Mouse (Mus musculus) hindbrain, embryonic 16.5 days (tissue): ENCODE measurements around the gene Syt1. TPM values are rescaled to one million over a fixed set of nuclear protein-coding genes. Genes with fewer than 3 reads are reported as not detected.
A peak's percentile ranks its signal among the peaks of the same experiment; 100 is the strongest.

Experiments used
- ATAC-seq: fragments of 200-750 bp; cut with Nextera tagmentation; 2 replicates; pipeline ENCODE4 v1.8.0; 2017; ENCODE audit warnings: moderate TSS enrichment, moderate library complexity
- H3K27ac ChIP-seq: fragments of 300-500 bp; sonication (generic); 2 replicates; pipeline ENCODE4 v1.5.1; 2014; ENCODE audit warnings: low read depth, mild to moderate bottlenecking, control low read depth, low read length, moderate library complexity
- H3K27me3 ChIP-seq: fragments of 300-500 bp; sonication (generic); replicated peaks from 2 replicates; pipeline ENCODE4 v1.6.1; 2014; ENCODE audit warnings: low read length; ENCODE audit not compliant: control insufficient read depth, insufficient read depth
- H3K36me3 ChIP-seq: fragments of 300-500 bp; sonication (generic); 2 replicates; pipeline ENCODE4 v1.6.1; 2014; ENCODE audit warnings: mild to moderate bottlenecking, low read length, moderate library complexity, mixed read lengths; ENCODE audit not compliant: control insufficient read depth, insufficient read depth
- H3K4me1 ChIP-seq: fragments of 300-500 bp; sonication (generic); 2 replicates; pipeline ENCODE4 v1.6.1; 2014; ENCODE audit warnings: low read depth, low read length; ENCODE audit not compliant: control insufficient read depth, insufficient read depth
- H3K4me2 ChIP-seq: fragments of 300-500 bp; sonication (generic); 2 replicates; pipeline ENCODE4 v1.6.1; 2014; ENCODE audit warnings: mild to moderate bottlenecking, low read length, control low read depth, moderate library complexity
- H3K4me3 ChIP-seq: fragments of 300-500 bp; sonication (generic); 2 replicates; pipeline ENCODE4 v1.5.1; 2014; ENCODE audit warnings: mild to moderate bottlenecking, low read length, control low read depth, moderate library complexity
- H3K9ac ChIP-seq: fragments of 300-500 bp; sonication (generic); 2 replicates; pipeline ENCODE4 v1.6.1; 2014; ENCODE audit warnings: low read depth, mild to moderate bottlenecking, control low read depth, low read length, moderate library complexity
- H3K9me3 ChIP-seq: fragments of 300-500 bp; sonication (generic); 2 replicates; pipeline ENCODE4 v1.6.1; 2014; ENCODE audit warnings: mild to moderate bottlenecking, low read length, moderate library complexity; ENCODE audit not compliant: control insufficient read depth
- WGBS: fragments of 180-500 bp; shearing (Covaris S2); extraction: QIAGEN DNeasy Blood & Tissue Kit; methylation state at CpG from one replicate; pipeline ENCODE4 v1.1.7; 2014; 5-methylcytosine and 5-hydroxymethylcytosine counted together
- polyA plus RNA-seq: library from polyadenylated mRNA; unstranded; fragments of >200 nt; fragmentation: Nextera tagmentation; extraction: Ambion mirVana; gene quantifications from 2 replicates; pipeline ENCODE4 v1.2.1, GENCODE M21; 2015

Syt1 gene
- polyA plus RNA-seq, 1 experiment from 2014 or later, result 149 TPM

GRCm38 (mm10) chr10:108596162-108596927 lies 414.4 kb downstream of the Syt1 start:
- H3K4me3 ChIP-seq, result no peak overlapping the region
- no peak overlapping the region for H3K27ac ChIP-seq
- peaks cover 2% of the 10 kb centered on the region; the same call in 1 of the 2 replicates for H3K36me3 ChIP-seq
- H3K4me1 ChIP-seq, result no peaks in the 10 kb centered on the region; the same call in 1 of the 2 replicates
- no peak for ATAC-seq
- no peak overlapping the region for H3K4me2 ChIP-seq
- WGBS, result 80% methylated on average over 11 of the region's 11 CpGs
- H3K27me3 ChIP-seq, result no peaks in the 10 kb centered on the region
- H3K9ac ChIP-seq, result no peak overlapping the region
- peaks cover 2% of the 10 kb centered on the region; the same call in 1 of the 2 replicates for H3K9me3 ChIP-seq

GRCm38 (mm10) chr10:108589355-108589754 lies 421.4 kb downstream of the Syt1 start:
- ATAC-seq, result no peak
- Histone ChIP-seq H3K4me1 (no peaks in the 10 kb centered on the region), H3K9me3 (no peaks in the 10 kb centered on the region), H3K9ac (no peak overlapping the region), H3K27ac (no peak overlapping the region), H3K27me3 (no peaks in the 10 kb centered on the region), H3K4me2 (no peak overlapping the region), H3K36me3 (no peaks in the 10 kb centered on the region), H3K4me3 (no peak overlapping the region)
- WGBS, result 89% methylated on average over 3 of the region's 3 CpGs

GRCm38 (mm10) chr10:108588924-108589323 lies 421.9 kb downstream of the Syt1 start:
- Histone ChIP-seq H3K27ac (no peak overlapping the region), H3K4me1 (no peaks in the 10 kb centered on the region; the same call in 1 of the 2 replicates), H3K27me3 (no peaks in the 10 kb centered on the region), H3K9me3 (no peaks in the 10 kb centered on the region), H3K9ac (no peak overlapping the region), H3K4me3 (no peak overlapping the region), H3K36me3 (no peaks in the 10 kb centered on the region), H3K4me2 (no peak overlapping the region)
- no peak for ATAC-seq
- 77% methylated on average over 3 of the region's 3 CpGs for WGBS

GRCm38 (mm10) chr10:108583694-108584093 lies 427.1 kb downstream of the Syt1 start:
- Histone ChIP-seq H3K27ac (no peak overlapping the region), H3K27me3 (no peaks in the 10 kb centered on the region), H3K4me3 (no peak overlapping the region), H3K9ac (peak overlapping the region; percentile 35; the same call in 1 of the 2 replicates), H3K36me3 (no peaks in the 10 kb centered on the region), H3K4me2 (peak overlapping the region; percentile 29; the same call in 1 of the 2 replicates), H3K4me1 (peaks cover 10% of the 10 kb centered on the region), H3K9me3 (no peaks in the 10 kb centered on the region)
- no peak for ATAC-seq
- WGBS, result 19% methylated on average over 11 of the region's 11 CpGs

GRCm38 (mm10) chr10:108582397-108582730 lies 428.4 kb downstream of the Syt1 start:
- 95% methylated on average over 3 of the region's 3 CpGs for WGBS

GRCm38 (mm10) chr10:108581555-108582396 lies 429.0 kb downstream of the Syt1 start:
- Histone ChIP-seq H3K9ac (no peak overlapping the region), H3K4me3 (no peak overlapping the region), H3K36me3 (no peaks in the 10 kb centered on the region), H3K27ac (peak overlapping the region; percentile 68), H3K27me3 (no peaks in the 10 kb centered on the region), H3K4me2 (peak overlapping the region; percentile 15; the same call in 1 of the 2 replicates), H3K9me3 (no peaks in the 10 kb centered on the region), H3K4me1 (peaks cover 12% of the 10 kb centered on the region)
- WGBS, result 62% methylated on average over 12 of the region's 12 CpGs
- no peak for ATAC-seq

More at GRCm38 (mm10) chr10:108582397-108582730, 428.4 kb downstream of the Syt1 start:
- Histone ChIP-seq H3K4me2 (no peak overlapping the region), H3K9ac (no peak overlapping the region), H3K36me3 (no peaks in the 10 kb centered on the region), H3K9me3 (no peaks in the 10 kb centered on the region), H3K27ac (no peak overlapping the region), H3K27me3 (no peaks in the 10 kb centered on the region), H3K4me3 (no peak overlapping the region), H3K4me1 (peaks cover 12% of the 10 kb centered on the region)
- no peak for ATAC-seq

GRCm38 (mm10) chr10:108580786-108581420 lies 429.9 kb downstream of the Syt1 start:
- Histone ChIP-seq H3K27me3 (no peaks in the 10 kb centered on the region), H3K4me3 (no peak overlapping the region), H3K4me2 (peak overlapping the region; percentile 15; the same call in 1 of the 2 replicates), H3K27ac (peak overlapping the region; percentile 68), H3K9me3 (no peaks in the 10 kb centered on the region), H3K4me1 (peaks cover 12% of the 10 kb centered on the region), H3K36me3 (no peaks in the 10 kb centered on the region), H3K9ac (no peak overlapping the region)
- ATAC-seq, result peak; percentile 81
- WGBS, result 37% methylated on average over 9 of the region's 9 CpGs

- Histone ChIP-seq H3K36me3 (no peaks in the 10 kb centered on the region), H3K9me3 (no peaks in the 10 kb centered on the region), H3K4me2 (no peak overlapping the region), H3K9ac (no peak overlapping the region), H3K4me3 (no peak overlapping the region), H3K27me3 (no peaks in the 10 kb centered on the region), H3K27ac (no peak overlapping the region), H3K4me1 (peaks cover 12% of the 10 kb centered on the region)
- no peak for ATAC-seq
- 79% methylated on average over 4 of the region's 4 CpGs for WGBS
Observed at GRCm38 (mm10) chr10:108579396-108579795, 431.4 kb downstream of the Syt1 start.

GRCm38 (mm10) chr10:108577611-108578010 lies 433.2 kb downstream of the Syt1 start:
- no peak for ATAC-seq

More at GRCm38 (mm10) chr10:108577611-108578010, 433.2 kb downstream of the Syt1 start:
- Histone ChIP-seq H3K9ac (no peak overlapping the region), H3K4me2 (no peak overlapping the region), H3K4me3 (no peak overlapping the region), H3K27me3 (no peaks in the 10 kb centered on the region), H3K36me3 (no peaks in the 10 kb centered on the region), H3K4me1 (peaks cover 8% of the 10 kb centered on the region), H3K9me3 (no peaks in the 10 kb centered on the region), H3K27ac (no peak overlapping the region)
